Mouse (Mus musculus) lung, postnatal 0 days (tissue): ENCODE results near the gene Pygl. TPM values are rescaled to one million over a fixed set of nuclear protein-coding genes. Genes with fewer than 3 reads are reported as not detected.
"Not testable (repeated sequence)": the region's sequence is repeated elsewhere in the genome, so short reads cannot be mapped to it uniquely, and the experiment has no call there.

Source experiments
- ATAC-seq: fragments of 200-750 bp; cut with Nextera tagmentation; 2 replicates; pipeline ENCODE4 v1.8.0; 2017; ENCODE audit warnings: moderate library complexity
- DNase-seq: peaks from one replicate; pipeline ENCODE4 v3.0.0-alpha.2; 2016; ENCODE audit warnings: low spot score
- H3K27ac ChIP-seq: fragments of 300-500 bp; sonication (generic); 2 replicates; pipeline ENCODE4 v1.5.1; 2014; ENCODE audit warnings: antibody characterized with exemption, mild to moderate bottlenecking, low read length, mixed read lengths
- H3K27me3 ChIP-seq: fragments of 300-500 bp; sonication (generic); replicated peaks from 2 replicates; pipeline ENCODE4 v1.6.1; 2014; ENCODE audit warnings: low read length, mixed read lengths; ENCODE audit not compliant: insufficient read depth
- H3K36me3 ChIP-seq: fragments of 300-500 bp; sonication (generic); 2 replicates; pipeline ENCODE4 v1.6.1; 2014; ENCODE audit warnings: low read length, mixed read lengths; ENCODE audit not compliant: insufficient read depth
- H3K4me1 ChIP-seq: fragments of 300-500 bp; sonication (generic); 2 replicates; pipeline ENCODE4 v1.6.1; 2014; ENCODE audit warnings: antibody characterized with exemption, low read depth, low read length, mixed read lengths; ENCODE audit not compliant: insufficient read depth
- H3K4me2 ChIP-seq: fragments of 300-500 bp; sonication (generic); replicated peaks from 2 replicates; pipeline ENCODE4 v1.6.1; 2014; ENCODE audit warnings: low read depth, mild to moderate bottlenecking, low read length, moderate library complexity, mixed read lengths
- H3K4me3 ChIP-seq: fragments of 300-500 bp; sonication (generic); 2 replicates; pipeline ENCODE4 v1.5.1; 2014; ENCODE audit warnings: low read depth, low read length
- H3K9ac ChIP-seq: fragments of 300-500 bp; sonication (generic); replicated peaks from 2 replicates; pipeline ENCODE4 v1.6.1; 2014; ENCODE audit warnings: low read depth, mild to moderate bottlenecking
- H3K9me3 ChIP-seq: fragments of 300-500 bp; sonication (generic); 2 replicates; pipeline ENCODE4 v1.6.1; 2016; ENCODE audit warnings: low read length, mixed read lengths
- CTCF ChIP-seq: IDR thresholded peaks from 2 replicates; pipeline ENCODE4 v1.5.1; 2016; ENCODE audit warnings: antibody characterized with exemption, mild to moderate bottlenecking
- EP300 ChIP-seq: IDR thresholded peaks from 2 replicates; pipeline ENCODE4 v1.6.1; 2016; ENCODE audit warnings: antibody characterized with exemption, mild to moderate bottlenecking, control low read depth
- WGBS: fragments of 180-500 bp; shearing (Covaris S2); extraction: QIAGEN DNeasy Blood & Tissue Kit; methylation state at CpG from one replicate; pipeline ENCODE4 v1.1.7; 2014; 5-methylcytosine and 5-hydroxymethylcytosine counted together
- polyA plus RNA-seq: library from polyadenylated mRNA; unstranded; fragments of >200 nt; fragmentation: Nextera tagmentation; extraction: Ambion mirVana; gene quantifications from 2 replicates; pipeline ENCODE4 v1.2.1, GENCODE M21; 2015

The Pygl gene
- polyA plus RNA-seq, 1 experiment from 2014 or later, result 46.3 TPM

DNA sequence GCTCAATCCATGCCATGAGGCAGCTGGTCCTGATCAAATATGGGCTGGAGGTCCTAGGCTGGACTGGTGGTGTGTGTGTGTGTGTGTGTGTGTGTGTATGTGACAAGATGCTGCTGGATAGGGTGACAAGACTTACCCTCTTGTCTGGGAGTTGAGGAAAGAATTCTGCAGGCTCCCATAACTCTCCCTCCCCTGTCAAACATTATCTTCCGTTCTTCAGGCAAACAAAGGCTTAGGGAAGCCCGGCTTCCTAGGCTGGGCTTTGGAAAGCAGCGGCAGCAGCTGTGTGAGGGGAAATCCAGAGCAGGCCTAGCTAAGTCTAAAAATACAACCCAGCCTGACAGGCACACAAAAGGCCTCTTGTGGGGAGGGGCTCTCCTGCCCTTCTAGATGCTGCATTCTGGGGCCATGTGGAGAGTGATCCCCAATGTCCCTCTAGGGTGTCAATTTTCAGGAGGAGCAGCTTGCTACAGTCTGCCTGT lies 87.1 kb downstream of the Pygl start:
- DNase-seq (peak; percentile 83), ATAC-seq (peak; percentile 80)
- not testable (repeated sequence) for H3K4me2 ChIP-seq, H3K4me1 ChIP-seq, H3K36me3 ChIP-seq, H3K4me3 ChIP-seq, H3K9me3 ChIP-seq, H3K9ac ChIP-seq, H3K27me3 ChIP-seq
- 0 out of 2 replicates have a peak overlapping the region, but pooled peaks have one; percentile 43 for H3K27ac ChIP-seq
- WGBS, result 3% methylated on average over 3 of the region's 3 CpGs
- TF ChIP-seq EP300, result peak; percentile 60

DNA sequence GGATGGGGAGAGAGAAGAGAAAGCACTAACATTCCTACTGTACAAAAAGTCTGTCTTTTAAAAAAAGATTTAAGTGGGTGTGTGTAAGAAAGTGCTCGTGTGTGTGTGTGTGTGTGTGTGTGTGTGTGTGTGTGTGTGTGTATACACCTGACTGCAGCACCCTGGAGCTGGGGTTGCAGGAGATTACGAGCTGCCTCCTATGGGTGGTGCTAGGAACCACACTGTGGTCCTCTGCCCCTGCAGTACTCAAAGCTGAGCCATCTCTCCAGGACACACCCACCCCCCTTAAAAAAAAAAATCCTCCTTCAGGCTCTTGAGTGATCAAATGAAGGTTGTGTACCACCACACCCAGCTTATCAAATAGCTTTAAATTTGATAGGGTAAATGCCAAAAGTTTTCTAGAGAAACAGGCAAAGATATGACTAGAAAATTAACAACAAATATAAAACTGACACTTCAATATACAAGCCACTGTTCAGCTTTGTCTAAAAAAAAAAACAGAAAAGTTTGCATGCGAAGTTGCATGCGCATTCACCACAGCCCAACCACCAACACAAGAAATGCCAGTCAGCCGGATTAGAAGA lies 90.2 kb downstream of the Pygl start:
- Histone ChIP-seq H3K9me3 (no peaks in the 10 kb centered on the region), H3K4me1 (no peaks in the 10 kb centered on the region), H3K27me3 (no peaks in the 10 kb centered on the region), H3K4me2 (no peak overlapping the region), H3K9ac (no peak overlapping the region), H3K27ac (no peak overlapping the region), H3K36me3 (no peaks in the 10 kb centered on the region), H3K4me3 (no peak overlapping the region)
- ATAC-seq (no peak), DNase-seq (no peak)
- no peak for TF ChIP-seq EP300
- TF ChIP-seq CTCF, result 0 out of 2 replicates have a peak, but pooled peaks have one; percentile 1
- WGBS, result 76% methylated on average over 5 of the region's 5 CpGs

Other genes starting within 250 kb of the Pygl start
- 10.7 and 12.2 TPM in 2 replicates for gene Sav1, start 244.5 kb downstream of the Pygl start, polyA plus RNA-seq
- gene Nin, start 117.8 kb downstream of the Pygl start, polyA plus RNA-seq, result 8.3 and 8.6 TPM in 2 replicates
- gene Abhd12b, start 77.3 kb downstream of the Pygl start, polyA plus RNA-seq, result 0.45 and 0.57 TPM in 2 replicates
- gene Trim9, start 116.1 kb upstream of the Pygl start, polyA plus RNA-seq, result 0.42 and 0.43 TPM in 2 replicates
- 76.1 and 83.7 TPM in 2 replicates for gene Tmx1, start 221.6 kb upstream of the Pygl start, polyA plus RNA-seq